Mouse (Mus musculus): ENCODE measurements around the gene Atp1a4. TPM values are rescaled to one million over a fixed set of nuclear protein-coding genes. Genes with fewer than 3 reads are reported as not detected.

Atp1a4 gene
- polyA plus RNA-seq, 1 experiment = not detected

GRCm38 (mm10) chr1:172200161-172200560 lies 58.1 kb downstream of the Atp1a4 start:
- no peak for TF ChIP-seq POLR2A (IDR thresholded peaks at IDR 0.05; ENCODE audit: low read depth, low read length)
- TF ChIP-seq CTCF (IDR thresholded peaks at IDR 0.05; ENCODE audit: borderline replicate concordance, insufficient read depth, low read length) = no peak
- Histone ChIP-seq H3K4me1 (ENCODE audit: control insufficient read depth, insufficient read depth, low read length) (peaks cover 25% of the 10 kb centered on the region), H3K4me3 (ENCODE audit: insufficient read depth, low read length) (no peak overlapping the region), H3K27ac (ENCODE audit: insufficient read depth, low read length) (no peak overlapping the region)

DNA sequence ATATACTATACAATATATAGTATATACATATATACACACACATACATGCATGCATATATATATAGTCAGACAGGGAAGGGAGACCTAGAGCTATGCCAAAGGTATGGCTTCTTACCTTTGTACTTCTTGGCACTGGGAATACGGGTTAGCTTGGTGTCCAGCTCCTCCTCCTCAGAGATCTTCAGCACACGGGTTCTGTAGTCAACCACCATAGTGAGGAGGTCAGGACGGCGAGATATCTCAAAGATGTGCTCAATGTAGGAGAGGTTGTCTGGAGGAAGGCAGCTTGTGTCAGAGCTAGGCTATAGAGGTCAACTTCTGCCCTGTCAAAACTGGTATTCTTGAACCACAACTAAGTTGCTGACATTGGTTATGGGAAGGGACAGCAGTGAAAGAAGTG lies 59.2 kb downstream of the Atp1a4 start:
- Histone ChIP-seq H3K4me3 (ENCODE audit: insufficient read depth, low read length) (no peak overlapping the region), H3K4me1 (ENCODE audit: control insufficient read depth, insufficient read depth, low read length) (peaks cover 22% of the 10 kb centered on the region), H3K27ac (ENCODE audit: insufficient read depth, low read length) (no peak overlapping the region)
- TF ChIP-seq CTCF (IDR thresholded peaks at IDR 0.05; ENCODE audit: borderline replicate concordance, insufficient read depth, low read length) = no peak
- no peak for TF ChIP-seq POLR2A (IDR thresholded peaks at IDR 0.05; ENCODE audit: low read depth, low read length)

DNA sequence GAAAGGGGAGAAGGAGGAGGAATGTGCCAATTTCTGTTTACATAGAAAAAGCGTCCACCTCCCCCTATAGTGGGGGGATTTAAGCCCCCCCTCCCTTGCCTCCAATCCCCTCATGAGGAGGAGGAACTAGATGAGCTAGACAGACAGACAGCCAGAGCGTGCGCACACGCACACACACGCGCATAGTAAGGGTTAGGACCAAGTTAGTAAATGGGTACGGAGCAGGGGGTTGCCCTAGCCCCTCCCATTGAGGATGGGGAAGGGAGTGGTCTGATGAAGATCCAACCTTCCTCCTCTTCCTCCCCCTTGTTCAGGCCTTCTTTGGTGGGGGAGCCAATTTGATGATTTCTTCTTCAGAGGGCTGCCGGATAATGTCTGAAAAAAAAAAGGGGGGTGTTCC lies 59.9 kb downstream of the Atp1a4 start:
- TF ChIP-seq POLR2A (IDR thresholded peaks at IDR 0.05; ENCODE audit: low read depth, low read length) = no peak
- TF ChIP-seq CTCF (IDR thresholded peaks at IDR 0.05; ENCODE audit: borderline replicate concordance, insufficient read depth, low read length) = no peak
- Histone ChIP-seq H3K4me1 (ENCODE audit: control insufficient read depth, insufficient read depth, low read length) (peaks cover 16% of the 10 kb centered on the region), H3K27ac (ENCODE audit: insufficient read depth, low read length) (no peak overlapping the region), H3K4me3 (ENCODE audit: insufficient read depth, low read length) (no peak overlapping the region)

- no peak for TF ChIP-seq POLR2A (IDR thresholded peaks at IDR 0.05; ENCODE audit: low read depth, low read length)
- no peak for TF ChIP-seq CTCF (IDR thresholded peaks at IDR 0.05; ENCODE audit: borderline replicate concordance, insufficient read depth, low read length)
- Histone ChIP-seq H3K4me1 (ENCODE audit: control insufficient read depth, insufficient read depth, low read length) (peaks cover 12% of the 10 kb centered on the region), H3K27ac (ENCODE audit: insufficient read depth, low read length) (no peak overlapping the region), H3K4me3 (ENCODE audit: insufficient read depth, low read length) (no peak overlapping the region)
Observed at GRCm38 (mm10) chr1:172197851-172198250, 60.4 kb downstream of the Atp1a4 start.

DNA sequence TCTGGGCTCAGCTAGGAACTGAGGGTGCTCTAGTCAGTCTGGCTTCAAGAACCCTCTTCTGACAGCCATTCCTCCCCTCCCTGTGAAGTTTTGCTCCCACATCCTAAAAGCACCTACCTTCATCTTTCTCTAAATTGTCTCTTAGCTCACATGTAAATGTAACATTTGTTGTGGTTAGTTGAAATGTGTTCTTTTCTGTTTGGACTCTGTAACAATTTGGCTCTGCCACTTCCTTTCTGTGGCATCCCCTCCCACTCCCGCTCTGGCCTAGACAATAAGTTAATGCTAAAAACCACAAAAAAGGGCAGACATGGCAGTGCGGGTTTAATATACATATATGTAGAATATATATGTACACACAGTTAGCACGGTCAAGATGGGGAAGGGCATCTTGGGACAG lies 61.1 kb downstream of the Atp1a4 start:
- TF ChIP-seq POLR2A (IDR thresholded peaks at IDR 0.05; ENCODE audit: low read depth, low read length) (0 out of 2 replicates have a peak, but pooled peaks have one; percentile 7), CTCF (IDR thresholded peaks at IDR 0.05; ENCODE audit: borderline replicate concordance, insufficient read depth, low read length) (no peak)
- H3K4me3 ChIP-seq (ENCODE audit: insufficient read depth, low read length) = no peak overlapping the region
- peaks cover 10% of the 10 kb centered on the region for H3K4me1 ChIP-seq (ENCODE audit: control insufficient read depth, insufficient read depth, low read length)
- H3K27ac ChIP-seq (ENCODE audit: insufficient read depth, low read length) = no peak overlapping the region

- Histone ChIP-seq H3K4me3 (ENCODE audit: insufficient read depth, low read length) (no peak overlapping the region), H3K27ac (ENCODE audit: insufficient read depth, low read length) (no peak overlapping the region), H3K4me1 (ENCODE audit: control insufficient read depth, insufficient read depth, low read length) (no peaks in the 10 kb centered on the region)
- TF ChIP-seq POLR2A (IDR thresholded peaks at IDR 0.05; ENCODE audit: low read depth, low read length) (no peak), CTCF (IDR thresholded peaks at IDR 0.05; ENCODE audit: borderline replicate concordance, insufficient read depth, low read length) (no peak)
Observed at GRCm38 (mm10) chr1:172194435-172194834, 63.8 kb downstream of the Atp1a4 start.

GRCm38 (mm10) chr1:172192217-172192616 lies 66.0 kb downstream of the Atp1a4 start:
- Histone ChIP-seq H3K4me1 (ENCODE audit: control insufficient read depth, insufficient read depth, low read length) (no peaks in the 10 kb centered on the region), H3K4me3 (ENCODE audit: insufficient read depth, low read length) (no peak overlapping the region), H3K27ac (ENCODE audit: insufficient read depth, low read length) (no peak overlapping the region)
- TF ChIP-seq CTCF (IDR thresholded peaks at IDR 0.05; ENCODE audit: borderline replicate concordance, insufficient read depth, low read length) = no peak
- no peak for TF ChIP-seq POLR2A (IDR thresholded peaks at IDR 0.05; ENCODE audit: low read depth, low read length)

DNA sequence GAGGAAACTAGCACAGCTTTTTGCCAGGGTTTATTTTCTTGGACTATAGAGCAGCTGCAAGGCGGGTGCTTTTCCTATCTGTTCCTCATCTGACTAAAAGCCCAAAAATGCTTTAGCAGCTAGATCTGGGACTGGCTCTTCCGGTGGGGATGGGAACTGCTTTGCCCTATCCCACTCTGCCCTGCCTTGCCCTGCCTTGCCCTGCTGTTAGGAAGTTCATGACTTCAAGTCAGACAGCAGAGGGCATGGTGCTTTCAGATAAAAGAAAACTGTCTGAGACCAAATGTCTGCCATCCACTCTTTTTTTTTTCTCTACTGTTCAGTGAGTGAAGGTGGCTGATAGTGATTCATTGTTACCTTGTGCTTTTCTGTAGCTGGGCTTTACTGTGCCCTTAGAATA lies 66.6 kb downstream of the Atp1a4 start:
- TF ChIP-seq POLR2A (IDR thresholded peaks at IDR 0.05; ENCODE audit: low read depth, low read length) (no peak), CTCF (IDR thresholded peaks at IDR 0.05; ENCODE audit: borderline replicate concordance, insufficient read depth, low read length) (no peak)

GRCm38 (mm10) chr1:172188891-172189290 lies 69.3 kb downstream of the Atp1a4 start:
- Histone ChIP-seq H3K4me1 (ENCODE audit: control insufficient read depth, insufficient read depth, low read length) (no peaks in the 10 kb centered on the region), H3K4me3 (ENCODE audit: insufficient read depth, low read length) (no peak overlapping the region), H3K27ac (ENCODE audit: insufficient read depth, low read length) (no peak overlapping the region)
- TF ChIP-seq POLR2A (IDR thresholded peaks at IDR 0.05; ENCODE audit: low read depth, low read length) (no peak), CTCF (IDR thresholded peaks at IDR 0.05; ENCODE audit: borderline replicate concordance, insufficient read depth, low read length) (peak; percentile 77; the same call in 1 of the 2 replicates)

More for the DNA sequence above, 66.6 kb downstream of the Atp1a4 start:
- no peak overlapping the region for H3K4me3 ChIP-seq (ENCODE audit: insufficient read depth, low read length)
- H3K4me1 ChIP-seq (ENCODE audit: control insufficient read depth, insufficient read depth, low read length) = no peaks in the 10 kb centered on the region
- H3K27ac ChIP-seq (ENCODE audit: insufficient read depth, low read length) = no peak overlapping the region

DNA sequence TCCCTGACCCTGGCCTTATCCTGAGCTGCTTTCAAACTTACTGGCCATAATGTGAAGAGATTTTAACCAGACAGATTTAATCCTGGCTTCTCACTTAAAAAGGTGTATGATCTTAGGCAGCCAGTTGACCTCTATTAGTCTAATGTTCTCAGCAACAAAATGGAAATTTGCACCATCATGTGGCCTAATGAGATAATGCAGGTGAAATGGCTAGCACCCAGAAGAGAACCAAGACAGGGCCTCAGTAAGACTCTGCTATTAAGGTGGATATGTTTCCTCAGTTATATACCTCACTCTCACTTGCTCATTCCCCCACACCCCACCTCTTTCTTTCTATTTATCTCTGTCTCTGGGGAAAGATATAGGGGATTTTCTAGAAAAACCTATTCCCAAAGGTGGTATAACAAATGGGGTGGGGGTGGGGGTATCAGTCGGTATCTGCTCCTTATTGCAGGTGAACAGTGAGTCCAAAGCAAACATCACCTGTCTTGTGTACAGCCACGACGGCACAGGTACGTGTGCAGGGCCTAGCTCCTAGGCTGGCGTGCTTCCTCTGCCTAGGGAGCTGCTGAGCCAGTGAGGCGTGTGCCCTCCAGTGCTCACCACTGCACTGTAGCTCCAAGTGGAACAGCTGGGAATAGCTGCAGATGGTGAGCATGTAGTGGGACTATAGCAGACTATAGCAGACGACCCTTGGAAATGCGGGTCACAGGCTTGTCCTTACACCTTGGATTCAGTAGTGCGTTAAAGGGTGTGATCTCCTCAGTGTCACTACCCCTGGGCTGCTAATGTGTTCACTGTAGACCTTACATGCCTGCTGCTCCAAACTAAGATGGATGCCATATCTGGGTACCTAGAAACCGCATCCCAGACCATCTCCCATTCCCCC lies 71.6 kb downstream of the Atp1a4 start:
- Histone ChIP-seq H3K4me1 (ENCODE audit: control insufficient read depth, insufficient read depth, low read length) (no peaks in the 10 kb centered on the region), H3K4me3 (ENCODE audit: insufficient read depth, low read length) (no peak overlapping the region), H3K27ac (ENCODE audit: insufficient read depth, low read length) (no peak overlapping the region)
- TF ChIP-seq CTCF (IDR thresholded peaks at IDR 0.05; ENCODE audit: borderline replicate concordance, insufficient read depth, low read length) (no peak), POLR2A (IDR thresholded peaks at IDR 0.05; ENCODE audit: low read depth, low read length) (no peak)
